Mouse (Mus musculus) MEL (cell line): ENCODE results near the gene Gm20662. TPM values are rescaled to one million over a fixed set of nuclear protein-coding genes. Genes with fewer than 3 reads are reported as not detected.
A peak's percentile ranks its signal among the peaks of the same experiment; 100 is the strongest.

Experiments used
- DNase-seq: peaks from one replicate; pipeline ENCODE4 v3.0.0; 2011; ENCODE audit warnings: low read depth, low spot score
- H3K27ac ChIP-seq: 2 replicates; pipeline ENCODE4 v1.5.1; 2012; ENCODE audit warnings: low read depth, mild to moderate bottlenecking, control low read depth, low read length, moderate library complexity; ENCODE audit not compliant: control insufficient read depth
- H3K27me3 ChIP-seq, 2 experiments: fragments of 150-350 bp in 1 of 2; sonication (generic) in 1 of 2; 2 replicates each; pipeline ENCODE4 v1.6.1; 2012; ENCODE audit warnings: low read length in 2 of 2, mild to moderate bottlenecking in 2 of 2, improper control_type of control experiment in 1 of 2, moderate library complexity in 1 of 2; ENCODE audit not compliant: insufficient read depth in 2 of 2, control insufficient read depth in 1 of 2
- H3K36me3 ChIP-seq, 2 experiments: 2 replicates each; pipeline ENCODE4 v1.6.1; 2012 to 2014; ENCODE audit warnings: low read length in 2 of 2, improper control_type of control experiment in 1 of 2, inconsistent platforms in 1 of 2, mild to moderate bottlenecking in 1 of 2; ENCODE audit not compliant: insufficient read depth in 2 of 2, control insufficient read depth in 1 of 2
- H3K4me1 ChIP-seq, 2 experiments: fragments of 150-350 bp in 1 of 2; sonication (generic) in 1 of 2; 2 replicates each; pipeline ENCODE4 v1.6.1; 2012; ENCODE audit warnings: low read length in 2 of 2, improper control_type of control experiment in 1 of 2, mild to moderate bottlenecking in 1 of 2; ENCODE audit not compliant: insufficient read depth in 2 of 2, control insufficient read depth in 1 of 2
- H3K4me3 ChIP-seq, 2 experiments: fragments of 150-350 bp in 1 of 2; sonication (generic) in 1 of 2; 2 replicates each; pipeline ENCODE4 v1.5.1; 2012; ENCODE audit warnings: low read depth in 2 of 2, low read length in 2 of 2, mild to moderate bottlenecking in 2 of 2, moderate library complexity in 2 of 2, control low read depth in 1 of 2, improper control_type of control experiment in 1 of 2; ENCODE audit not compliant: control insufficient read depth in 1 of 2, insufficient read depth in 1 of 2
- H3K79me2 ChIP-seq: 2 replicates; pipeline ENCODE4 v1.6.1; 2012; ENCODE audit warnings: mild to moderate bottlenecking, low read length, moderate library complexity; ENCODE audit not compliant: control insufficient read depth, poor library complexity, insufficient read depth
- H3K9ac ChIP-seq: 2 replicates; pipeline ENCODE4 v1.6.1; 2012; ENCODE audit warnings: low read depth, mild to moderate bottlenecking, control low read depth, low read length, moderate library complexity; ENCODE audit not compliant: control insufficient read depth, poor library complexity, severe bottlenecking
- H3K9me3 ChIP-seq: fragments of 150-350 bp; sonication (generic); replicated peaks from 2 replicates; pipeline ENCODE4 v1.6.1; 2012; ENCODE audit warnings: mild to moderate bottlenecking, low read length, improper control_type of control experiment, moderate library complexity; ENCODE audit not compliant: insufficient read depth
- CTCF ChIP-seq, 3 experiments: IDR thresholded peaks in 2 of 3; conservative IDR thresholded peaks in 1 of 3; 2 replicates each; pipeline ENCODE4 v1.5.1; 2011 to 2012; ENCODE audit warnings: low read length in 3 of 3, low read depth in 2 of 3, mild to moderate bottlenecking in 2 of 3, improper control_type of control experiment in 1 of 3, inconsistent platforms in 1 of 3, mixed read lengths in 1 of 3, moderate library complexity in 1 of 3; ENCODE audit not compliant: control insufficient read depth in 1 of 3, insufficient read depth in 1 of 3, poor library complexity in 1 of 3, severe bottlenecking in 1 of 3
- EP300 ChIP-seq, 2 experiments: IDR thresholded peaks; 2 replicates each; pipeline ENCODE4 v1.6.1; 2011; ENCODE audit warnings: improper control_type of control experiment in 2 of 2, low read length in 2 of 2, low read depth in 1 of 2, mild to moderate bottlenecking in 1 of 2
- ETS1 ChIP-seq: IDR thresholded peaks from 2 replicates; pipeline ENCODE4 v1.6.1; 2012; ENCODE audit warnings: low read depth, mild to moderate bottlenecking, inconsistent platforms, low read length, improper control_type of control experiment, moderate library complexity
- GATA1 ChIP-seq: IDR thresholded peaks from 2 replicates; pipeline ENCODE4 v1.6.1; 2011; ENCODE audit warnings: low read depth, low read length, improper control_type of control experiment
- MAFK ChIP-seq: IDR thresholded peaks from 2 replicates; pipeline ENCODE4 v1.6.1; 2011; ENCODE audit warnings: low read depth, mild to moderate bottlenecking, low read length, improper control_type of control experiment, borderline replicate concordance
- MEF2A ChIP-seq: IDR thresholded peaks from 2 replicates; pipeline ENCODE4 v1.6.1; 2014; ENCODE audit warnings: low read depth, mild to moderate bottlenecking, inconsistent platforms, low read length, improper control_type of control experiment; ENCODE audit not compliant: poor library complexity, insufficient replicate concordance, severe bottlenecking; ENCODE audit errors: extremely low read depth
- MXI1 ChIP-seq: IDR thresholded peaks from 2 replicates; pipeline ENCODE4 v1.6.1; 2011; ENCODE audit warnings: mild to moderate bottlenecking, low read depth, low read length, improper control_type of control experiment
- MYC ChIP-seq: IDR thresholded peaks from 2 replicates; pipeline ENCODE4 v1.6.1; 2011; ENCODE audit warnings: low read depth, mild to moderate bottlenecking, low read length, improper control_type of control experiment, moderate library complexity
- NELFE ChIP-seq: IDR thresholded peaks from 2 replicates; pipeline ENCODE4 v1.6.1; 2011; ENCODE audit warnings: low read depth, low read length, improper control_type of control experiment
- NRF1 ChIP-seq: IDR thresholded peaks from 2 replicates; pipeline ENCODE4 v1.6.1; 2014; ENCODE audit warnings: low read depth, mild to moderate bottlenecking, inconsistent platforms, low read length, improper control_type of control experiment, moderate library complexity; ENCODE audit not compliant: poor library complexity, insufficient read depth, severe bottlenecking
- POLR2A ChIP-seq, 2 experiments: IDR thresholded peaks; 2 replicates each; pipeline ENCODE4 v1.6.1; 2011 to 2012; ENCODE audit warnings: low read length in 2 of 2, mild to moderate bottlenecking in 2 of 2, control low read depth in 1 of 2, improper control_type of control experiment in 1 of 2, low read depth in 1 of 2, moderate library complexity in 1 of 2; ENCODE audit not compliant: control insufficient read depth in 1 of 2, insufficient read depth in 1 of 2, poor library complexity in 1 of 2
- POLR2AphosphoS2 ChIP-seq: IDR thresholded peaks from 2 replicates; pipeline ENCODE4 v1.6.1; 2011; ENCODE audit warnings: low read length, improper control_type of control experiment
- RCOR1 ChIP-seq: IDR thresholded peaks from 2 replicates; pipeline ENCODE4 v1.6.1; 2012; ENCODE audit warnings: low read depth, mild to moderate bottlenecking, inconsistent platforms, low read length, improper control_type of control experiment
- TAL1 ChIP-seq: IDR thresholded peaks from 2 replicates; pipeline ENCODE4 v1.6.1; 2012; ENCODE audit warnings: mild to moderate bottlenecking, inconsistent platforms, low read length, moderate library complexity, mixed read lengths
- TCF12 ChIP-seq: IDR thresholded peaks from 2 replicates; pipeline ENCODE4 v1.6.1; 2014; ENCODE audit warnings: low read depth, mild to moderate bottlenecking, inconsistent platforms, low read length, improper control_type of control experiment, moderate library complexity
- UBTF ChIP-seq: IDR thresholded peaks from 2 replicates; pipeline ENCODE4 v1.6.1; 2012; ENCODE audit warnings: low read depth, mild to moderate bottlenecking, inconsistent platforms, low read length, improper control_type of control experiment, moderate library complexity, borderline replicate concordance; ENCODE audit not compliant: insufficient read depth
- USF1 ChIP-seq: IDR thresholded peaks from 2 replicates; pipeline ENCODE4 v1.6.1; 2014; ENCODE audit warnings: low read depth, mild to moderate bottlenecking, inconsistent platforms, low read length, improper control_type of control experiment, moderate library complexity
- USF2 ChIP-seq, 2 experiments: IDR thresholded peaks; 2 replicates each; pipeline ENCODE4 v1.6.1; 2011 to 2012; ENCODE audit warnings: improper control_type of control experiment in 2 of 2, low read length in 2 of 2, borderline replicate concordance in 1 of 2, inconsistent platforms in 1 of 2, low read depth in 1 of 2, mild to moderate bottlenecking in 1 of 2; ENCODE audit not compliant: insufficient read depth in 1 of 2
- ZMIZ1 ChIP-seq: IDR thresholded peaks from 2 replicates; pipeline ENCODE4 v1.6.1; 2012; ENCODE audit warnings: low read depth, mild to moderate bottlenecking, inconsistent platforms, low read length, improper control_type of control experiment, moderate library complexity
- polyA plus RNA-seq, 2 experiments: library from polyadenylated mRNA; stranded (reverse) in 1 of 2; unstranded in 1 of 2; fragments of >175 nt in 1 of 2; fragments of >200 nt in 1 of 2; gene quantifications; 2 replicates each; pipeline versions ENCODE4 v1.2.1 to v1.2.4; 2012; ENCODE audit warnings: low replicate concordance in 2 of 2, low read depth in 1 of 2; ENCODE audit not compliant: insufficient read length in 2 of 2, insufficient read depth in 1 of 2, missing spikeins in 1 of 2
- total RNA-seq: library from RNA; depleted of rRNA; stranded (reverse); fragments of 300-350 nt; gene quantifications from 2 replicates; pipeline ENCODE4 v1.2.3, GENCODE M21; 2012

The Gm20662 gene
- total and polyA plus RNA-seq, 3 experiments, result 0.73 to 1.2 TPM; not detected in 1

DNA sequence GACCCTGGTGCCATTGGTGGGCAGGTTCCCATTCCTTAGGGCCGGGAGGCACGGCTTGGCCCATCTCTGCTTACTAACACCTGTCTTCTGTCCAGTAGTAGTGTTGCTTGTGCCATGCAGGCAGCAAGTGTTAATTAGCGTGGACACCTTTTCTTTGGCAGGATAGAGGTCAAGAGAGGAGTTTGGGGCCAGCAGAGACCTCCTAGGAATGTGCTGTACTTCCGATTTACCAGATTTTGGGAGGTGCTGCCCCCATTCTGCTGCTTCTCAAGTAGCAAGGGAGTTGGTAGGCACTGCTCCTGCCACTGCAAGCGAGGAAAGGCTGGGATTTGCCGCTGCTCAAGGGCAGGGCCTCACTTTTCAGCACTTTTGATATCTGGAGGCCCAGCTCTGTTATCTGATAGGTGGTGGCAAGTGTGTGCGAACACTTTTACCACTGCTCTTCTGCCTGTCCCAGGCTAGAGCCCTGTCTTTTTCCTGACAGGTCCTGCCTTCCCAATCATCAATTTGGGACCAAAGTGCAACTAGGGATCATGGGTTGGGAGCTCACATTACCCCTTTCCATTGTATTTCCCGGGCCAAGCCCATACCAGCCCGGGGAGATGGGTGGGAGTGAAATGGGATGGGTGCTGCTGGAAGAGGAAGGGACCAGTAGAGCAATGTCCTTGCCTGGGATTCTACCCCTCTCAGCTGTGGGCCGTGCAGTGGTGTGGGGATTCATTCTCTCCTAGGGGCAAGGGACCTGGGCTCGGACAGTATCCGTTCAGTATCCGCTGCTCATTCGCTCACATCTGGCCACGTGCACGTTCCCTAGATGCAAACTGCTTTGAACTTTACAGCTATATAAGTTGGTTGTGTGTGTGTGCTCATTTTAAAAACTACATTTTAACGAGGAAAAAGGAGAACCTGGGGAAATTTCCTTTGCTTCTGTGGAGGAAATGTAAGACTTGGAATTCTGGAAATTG, 51.7 kb downstream of the Gm20662 start:
- peak; percentile 69 for DNase-seq
- Histone ChIP-seq H3K9ac (peak overlapping the region; percentile 78), H3K27me3 (no peaks in the 10 kb centered on the region), H3K4me3 (peak overlapping the region; percentile 66 to 68), H3K9me3 (no peaks in the 10 kb centered on the region), H3K27ac (peak overlapping the region; percentile 81), H3K4me1 (peaks cover 2 to 14% of the 10 kb centered on the region in 2 experiments), H3K36me3 (peaks cover under 1 to 6% of the 10 kb centered on the region in 2 experiments), H3K79me2 (peaks cover 10% of the 10 kb centered on the region)
- TF ChIP-seq MEF2A (0 out of 2 replicates have a peak, but pooled peaks have one; percentile 1), USF2 (IDR thresholded peaks at IDR 0.05; ENCODE audit: borderline replicate concordance in 1 of 2, insufficient read depth in 1 of 2, low read depth in 1 of 2, low read length in 2 of 2) (no peak), POLR2A (IDR thresholded peaks at IDR 0.05; ENCODE audit: control insufficient read depth in 1 of 2, insufficient read depth in 1 of 2, low read depth in 1 of 2, low read length in 2 of 2, poor library complexity in 1 of 2) (peak in 1 of 2 experiments; percentile 28; a peak in 1 of 4 replicates), MXI1 (peak; percentile 55), TCF12 (0 out of 2 replicates have a peak, but pooled peaks have one; percentile 30), POLR2AphosphoS2 (no peak), EP300 (IDR thresholded peaks at IDR 0.05; ENCODE audit: low read depth in 1 of 2, low read length in 2 of 2) (peak; percentile 41 to 46; a peak in 2 of 4 replicates), RCOR1 (peak; percentile 51; the same call in 1 of the 2 replicates), TAL1 (no peak), ZMIZ1 (0 out of 2 replicates have a peak, but pooled peaks have one; percentile 2), CTCF (IDR thresholded peaks at IDR 0.05 in 2 of 3, conservative IDR thresholded peaks at IDR 0.05 in 1 of 3; ENCODE audit: control insufficient read depth in 1 of 3, insufficient read depth in 1 of 3, low read depth in 2 of 3, low read length in 3 of 3, poor library complexity in 1 of 3, severe bottlenecking in 1 of 3) (peak in 2 of 3 experiments; percentile 4 to 5; a peak in 1 of 6 replicates), NRF1 (no peak), USF1 (peak; percentile 40; the same call in 1 of the 2 replicates), NELFE (no peak), MYC (0 out of 2 replicates have a peak, but pooled peaks have one; percentile 54), ETS1 (no peak), MAFK (no peak), UBTF (no peak), GATA1 (peak; percentile 81)
